Mouse (Mus musculus): ENCODE results near the gene Morn1. TPM values are rescaled to one million over a fixed set of nuclear protein-coding genes. Genes with fewer than 3 reads are reported as not detected.

The Morn1 gene
- 5.6 and 6.2 TPM in 2 replicates for polyA plus RNA-seq (2015; fragmentation: Nextera tagmentation; extraction: Ambion mirVana)

DNA sequence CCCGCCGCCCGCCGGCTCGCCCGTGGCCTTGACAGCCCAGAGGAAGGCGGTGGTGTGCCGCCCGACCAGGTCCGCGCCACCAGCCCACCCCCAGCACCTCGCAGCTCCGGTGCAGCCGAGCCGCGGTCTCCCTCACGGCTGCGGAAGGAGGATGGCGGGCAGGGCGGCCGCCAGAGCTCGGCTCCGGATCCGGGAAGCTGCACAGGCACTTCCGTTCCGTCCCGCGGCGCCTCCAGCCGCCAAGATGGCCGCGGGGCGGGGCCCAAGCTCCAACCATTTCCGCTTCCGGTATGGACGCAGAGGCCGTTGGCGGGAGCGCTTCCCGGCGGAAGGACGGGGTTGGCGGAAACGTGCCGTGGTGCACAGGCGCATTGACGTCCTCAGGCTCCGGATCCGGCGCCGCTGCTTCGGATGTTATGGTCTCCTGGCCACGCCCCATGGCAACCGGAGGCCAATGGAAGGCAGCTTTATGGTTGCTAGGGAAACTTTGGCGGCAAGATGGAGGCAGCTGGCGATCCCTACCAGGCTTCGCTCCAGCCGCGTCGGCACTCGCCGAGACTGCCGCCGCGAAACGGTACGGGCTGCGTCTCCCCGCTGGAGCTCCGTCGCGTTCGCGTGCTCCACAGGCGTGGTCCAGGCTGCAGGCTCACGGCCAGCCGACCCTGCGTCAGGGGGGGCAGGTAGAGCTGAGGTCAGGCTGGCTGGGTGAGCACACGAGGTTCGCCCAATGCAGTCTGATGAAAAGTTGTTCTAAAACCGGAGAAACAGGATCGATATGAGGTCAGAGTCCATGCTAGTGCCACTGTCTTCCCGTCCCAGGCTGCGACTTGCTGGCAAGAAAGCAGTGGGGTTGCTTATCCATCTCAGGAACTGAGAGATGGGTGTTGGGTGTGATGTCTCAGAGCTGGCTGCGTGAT is at the start of gene Morn1, which contains the start of gene Rer1:
Morn1 (plus strand) TSS at position 470 of the 917 bp plus-strand sequence.
Rer1 (minus strand) TSS at position 275 of the 917 bp plus-strand sequence.
- peak within 1 kb of the TSS; percentile 94 for H3K9ac ChIP-seq
- WGBS, result under 1% methylated on average over 75 of the region's 85 CpGs
- H3K4me2 ChIP-seq, result peak within 1 kb of the TSS; percentile 96
- peak within 1 kb of the TSS; percentile 93 for H3K4me3 ChIP-seq
- ATAC-seq (ENCODE audit: insufficient number of reproducible peaks, insufficient read depth, low FRiP score, low TSS enrichment, low read depth), result peak; percentile 93
- no peaks in the 10 kb centered on the region for H3K9me3 ChIP-seq
- H3K4me1 ChIP-seq, result peaks cover 28% of the 10 kb centered on the region
- peaks cover 35% of the 10 kb centered on the region for H3K36me3 ChIP-seq
- no peaks in the 10 kb centered on the region for H3K27me3 ChIP-seq
- H3K27ac ChIP-seq, result peak within 1 kb of the TSS; percentile 92

DNA sequence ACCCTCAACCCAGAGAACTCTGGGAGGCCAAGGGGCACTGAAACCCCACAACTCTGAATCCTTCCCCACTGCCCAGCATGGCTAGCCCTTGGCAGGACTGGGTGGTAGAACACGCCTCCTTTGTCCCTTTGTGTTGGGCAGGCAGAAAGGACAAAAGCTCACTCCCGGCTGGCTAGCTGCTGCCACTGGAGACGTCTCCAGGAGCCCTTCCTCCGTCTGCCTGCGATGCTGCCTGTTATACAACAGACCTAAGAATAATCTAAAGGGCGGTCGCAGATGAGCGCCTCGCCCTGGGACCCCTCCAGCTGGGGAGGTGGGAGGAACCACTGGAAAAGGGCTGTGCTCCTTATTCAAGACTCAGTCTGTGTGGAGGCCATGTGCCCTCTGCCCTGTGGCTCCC is 46.2 kb upstream of the Morn1 start:
- no peaks in the 10 kb centered on the region for H3K36me3 ChIP-seq
- no peaks in the 10 kb centered on the region for H3K9me3 ChIP-seq
- H3K4me2 ChIP-seq, result no peak overlapping the region
- H3K27me3 ChIP-seq, result peaks cover 82% of the 10 kb centered on the region
- H3K9ac ChIP-seq, result peak overlapping the region; percentile 6; the same call in 1 of the 2 replicates
- H3K4me3 ChIP-seq, result no peak overlapping the region
- H3K27ac ChIP-seq, result no peak overlapping the region
- no peak for ATAC-seq (ENCODE audit: insufficient number of reproducible peaks, insufficient read depth, low FRiP score, low TSS enrichment, low read depth)
- peaks cover 9% of the 10 kb centered on the region for H3K4me1 ChIP-seq
- 29% methylated on average over 9 of the region's 9 CpGs for WGBS

DNA sequence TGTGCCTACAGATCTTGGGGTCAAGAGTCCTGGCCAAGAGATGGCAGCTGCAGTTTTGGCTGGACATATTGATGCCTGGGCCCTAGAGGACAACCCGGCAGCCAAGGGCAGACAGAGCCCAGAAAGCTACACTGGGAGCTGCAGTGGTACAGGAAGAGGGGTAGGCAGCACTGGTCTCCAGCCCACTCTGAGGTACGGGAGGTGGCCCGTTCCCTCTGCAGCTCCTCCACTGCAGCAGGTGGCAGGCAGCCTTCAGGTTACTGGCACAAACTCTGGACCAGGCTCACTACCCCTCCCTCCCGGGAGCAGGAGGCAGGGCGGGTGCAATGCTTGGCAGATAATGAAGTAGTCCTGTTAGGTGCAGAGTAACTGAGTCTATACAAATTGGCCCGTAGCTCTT is 45.7 kb upstream of the Morn1 start:
- H3K9ac ChIP-seq, result no peak overlapping the region; the same call in 1 of the 2 replicates
- no peak overlapping the region for H3K27ac ChIP-seq
- WGBS, result 58% methylated on average over 6 of the region's 6 CpGs
- H3K36me3 ChIP-seq, result no peaks in the 10 kb centered on the region
- peaks cover 82% of the 10 kb centered on the region for H3K27me3 ChIP-seq
- no peak overlapping the region for H3K4me3 ChIP-seq
- no peak overlapping the region for H3K4me2 ChIP-seq
- ATAC-seq (ENCODE audit: insufficient number of reproducible peaks, insufficient read depth, low FRiP score, low TSS enrichment, low read depth), result no peak
- no peaks in the 10 kb centered on the region for H3K9me3 ChIP-seq
- peaks cover 9% of the 10 kb centered on the region for H3K4me1 ChIP-seq

DNA sequence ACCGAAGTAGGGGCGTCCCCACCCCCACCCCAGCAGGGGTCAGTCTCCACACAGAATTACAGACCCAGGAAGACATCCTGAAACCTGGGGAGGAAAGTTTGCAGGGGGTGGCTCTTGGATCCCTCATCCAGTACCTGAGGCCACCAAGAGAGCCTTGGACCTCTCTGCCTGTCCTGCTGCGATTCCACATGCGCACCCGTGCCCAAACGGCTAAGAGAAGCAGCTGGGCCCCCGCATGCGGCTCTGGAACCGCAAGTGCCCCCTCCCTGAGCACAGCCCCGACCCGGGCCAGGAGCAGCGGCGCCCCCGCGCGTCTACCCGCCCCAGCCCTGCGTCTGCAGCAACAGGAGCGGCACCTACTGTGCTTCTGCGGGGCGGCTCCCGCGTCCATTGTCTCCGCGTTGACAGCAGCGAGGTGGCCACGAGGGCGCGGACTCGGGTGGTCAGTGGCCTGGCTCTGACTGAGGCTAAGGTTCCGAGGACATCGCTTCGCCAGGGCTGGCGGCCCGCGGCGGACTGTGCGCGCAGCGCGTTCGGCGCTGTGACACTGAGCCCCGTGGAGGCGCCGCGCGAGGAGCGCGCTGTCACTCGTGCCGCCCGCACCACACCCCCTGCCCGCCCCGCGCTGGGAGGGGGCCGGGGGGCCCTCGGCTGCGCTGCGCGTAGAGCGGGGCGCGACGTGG is 43.6 kb upstream of the Morn1 start:
- Histone ChIP-seq H3K9me3 (no peaks in the 10 kb centered on the region), H3K4me3 (peak overlapping the region; percentile 45), H3K9ac (peak overlapping the region; percentile 61), H3K4me1 (peaks cover 9% of the 10 kb centered on the region), H3K36me3 (no peaks in the 10 kb centered on the region), H3K4me2 (peak overlapping the region; percentile 90), H3K27ac (no peak overlapping the region), H3K27me3 (peaks cover 88% of the 10 kb centered on the region)
- ATAC-seq (ENCODE audit: insufficient number of reproducible peaks, insufficient read depth, low FRiP score, low TSS enrichment, low read depth), result no peak
- WGBS, result 1% methylated on average over 65 of the region's 65 CpGs

DNA sequence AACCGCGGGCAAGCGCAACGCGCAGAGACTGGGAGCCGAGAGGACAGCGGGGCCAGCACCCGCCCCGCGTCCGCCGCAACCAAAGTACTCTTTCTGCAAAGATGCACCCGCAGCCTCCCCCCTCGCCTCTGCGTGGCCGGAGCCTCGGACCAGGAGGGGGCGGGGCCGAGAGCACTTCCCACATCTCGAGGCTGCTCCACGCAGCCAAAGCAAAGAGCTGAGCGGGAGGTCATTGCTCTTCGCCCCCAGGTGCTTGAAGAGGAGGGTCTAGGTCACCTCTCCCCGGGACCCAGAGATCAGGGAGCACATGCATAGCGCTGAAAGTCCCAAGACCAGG is 43.1 kb upstream of the Morn1 start:
- Histone ChIP-seq H3K4me3 (peak overlapping the region; percentile 45), H3K9ac (peak overlapping the region; percentile 61), H3K27ac (no peak overlapping the region), H3K4me2 (peak overlapping the region; percentile 90), H3K27me3 (peaks cover 85% of the 10 kb centered on the region), H3K4me1 (peaks cover 9% of the 10 kb centered on the region), H3K36me3 (no peaks in the 10 kb centered on the region), H3K9me3 (no peaks in the 10 kb centered on the region)
- WGBS, result 1% methylated on average over 25 of the region's 25 CpGs
- ATAC-seq (ENCODE audit: insufficient number of reproducible peaks, insufficient read depth, low FRiP score, low TSS enrichment, low read depth), result no peak

DNA sequence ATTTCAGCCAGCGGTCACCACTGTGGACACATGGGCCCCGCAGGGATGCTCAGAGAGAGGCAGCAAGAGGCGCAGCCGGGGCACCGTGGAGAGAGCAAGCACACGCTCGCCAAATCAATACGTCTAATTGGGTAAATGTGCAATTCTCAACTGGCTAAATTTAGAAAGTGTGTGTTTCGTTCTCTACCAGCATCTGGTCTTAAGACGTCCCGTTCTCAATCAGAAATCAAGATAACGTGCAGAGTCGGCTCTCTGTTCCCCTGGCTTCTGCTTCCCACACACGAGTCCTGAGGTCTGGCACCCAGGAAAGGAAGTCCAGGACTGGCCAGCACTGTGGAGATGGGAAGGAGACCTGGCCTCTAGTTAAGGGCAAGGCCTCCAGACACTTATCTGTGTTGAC is 39.7 kb upstream of the Morn1 start:
- ATAC-seq (ENCODE audit: insufficient number of reproducible peaks, insufficient read depth, low FRiP score, low TSS enrichment, low read depth), result no peak
- no peaks in the 10 kb centered on the region for H3K36me3 ChIP-seq
- H3K27ac ChIP-seq, result no peak overlapping the region
- no peak overlapping the region for H3K4me2 ChIP-seq
- H3K4me1 ChIP-seq, result peaks cover 9% of the 10 kb centered on the region
- H3K9me3 ChIP-seq, result no peaks in the 10 kb centered on the region
- H3K9ac ChIP-seq, result no peak overlapping the region
- peaks cover 59% of the 10 kb centered on the region for H3K27me3 ChIP-seq
- 71% methylated on average over 14 of the region's 14 CpGs for WGBS
- no peak overlapping the region for H3K4me3 ChIP-seq

DNA sequence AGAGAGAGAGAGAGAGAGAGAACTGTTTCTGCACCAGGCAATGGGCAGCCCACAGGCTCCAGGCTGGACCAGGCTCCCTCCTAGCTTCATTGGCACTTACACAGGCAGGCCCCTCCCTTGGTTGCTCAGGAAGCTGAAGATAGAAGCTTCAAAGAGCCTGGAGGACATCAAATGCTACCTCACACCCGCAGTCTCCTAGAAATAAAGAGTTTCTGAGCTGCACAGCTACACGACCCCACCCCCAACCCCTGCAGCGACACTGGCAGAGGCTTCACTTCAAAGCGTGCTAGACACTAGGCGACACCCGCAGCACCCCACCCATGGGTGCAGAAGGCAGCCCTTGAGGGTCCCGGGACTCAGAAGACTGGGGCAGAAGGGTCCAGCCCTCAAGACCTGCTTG is 36.3 kb upstream of the Morn1 start:
- 70% methylated on average over 7 of the region's 7 CpGs for WGBS
- H3K9ac ChIP-seq, result no peak overlapping the region
- H3K27me3 ChIP-seq, result peaks cover 30% of the 10 kb centered on the region

DNA sequence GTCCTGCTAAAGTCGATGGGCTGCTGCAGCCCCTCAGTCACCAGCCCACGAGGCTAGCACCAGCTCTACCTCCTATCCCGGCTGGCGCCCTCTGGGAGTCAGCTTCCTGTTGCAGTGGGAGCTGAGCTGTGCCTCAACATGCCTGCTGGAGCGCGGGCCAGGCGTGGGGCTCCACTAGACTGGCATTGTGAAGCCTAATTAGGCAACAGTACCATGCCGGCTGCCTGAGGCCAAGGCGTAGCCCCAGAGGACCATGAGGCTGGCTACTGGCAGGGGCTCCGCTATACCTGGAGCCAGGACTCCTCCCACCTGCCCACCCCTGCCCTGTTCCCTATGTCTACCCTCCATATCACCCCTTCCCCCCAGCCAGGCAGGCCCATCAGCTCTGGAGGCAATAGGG is 29.7 kb upstream of the Morn1 start, which contains the start of gene Plch2:
Plch2 (minus strand) TSS at position 61 of the 400 bp plus-strand sequence.
- WGBS, result 41% methylated on average over 10 of the region's 10 CpGs
- Histone ChIP-seq H3K27ac (peak within 1 kb of the TSS; percentile 73), H3K36me3 (no peaks in the 10 kb centered on the region), H3K4me3 (peak within 1 kb of the TSS; percentile 21), H3K9ac (0 out of 2 replicates have a peak within 1 kb of the TSS, but pooled peaks have one; percentile 33), H3K9me3 (no peaks in the 10 kb centered on the region), H3K4me2 (peak within 1 kb of the TSS; percentile 42), H3K4me1 (peaks cover 50% of the 10 kb centered on the region), H3K27me3 (peaks cover 10% of the 10 kb centered on the region)
- ATAC-seq (ENCODE audit: insufficient number of reproducible peaks, insufficient read depth, low FRiP score, low TSS enrichment, low read depth), result peak; percentile 63

More for the DNA sequence above, 36.3 kb upstream of the Morn1 start:
- Histone ChIP-seq H3K36me3 (no peaks in the 10 kb centered on the region), H3K4me2 (no peak overlapping the region), H3K27ac (no peak overlapping the region), H3K4me1 (peaks cover 12% of the 10 kb centered on the region), H3K4me3 (no peak overlapping the region), H3K9me3 (no peaks in the 10 kb centered on the region)
- no peak for ATAC-seq (ENCODE audit: insufficient number of reproducible peaks, insufficient read depth, low FRiP score, low TSS enrichment, low read depth)

DNA sequence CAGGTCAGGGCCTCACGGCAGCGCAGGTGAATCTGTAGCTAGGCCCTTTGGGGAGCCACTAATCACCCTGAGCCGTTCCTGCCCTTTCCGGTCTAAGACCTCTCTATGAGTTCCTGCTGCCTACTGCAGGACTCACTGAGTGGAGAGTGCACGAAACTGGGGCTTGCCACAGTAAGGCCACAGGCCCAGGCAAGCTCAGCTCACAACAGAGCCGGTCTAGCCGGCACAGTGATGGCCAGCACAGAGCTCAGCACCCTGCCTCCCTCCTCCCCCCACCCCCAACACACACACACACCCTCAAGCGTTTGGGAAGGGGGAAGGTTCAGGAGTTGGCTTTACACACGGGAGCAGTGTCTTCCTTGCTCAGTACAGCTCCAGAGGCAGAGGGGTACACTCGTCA is 28.1 kb upstream of the Morn1 start:
- peaks cover 50% of the 10 kb centered on the region for H3K4me1 ChIP-seq
- peak overlapping the region; percentile 53; the same call in 1 of the 2 replicates for H3K27ac ChIP-seq
- 25% methylated on average over 10 of the region's 10 CpGs for WGBS
- H3K4me2 ChIP-seq, result no peak overlapping the region
- no peaks in the 10 kb centered on the region for H3K36me3 ChIP-seq
- 0 out of 2 replicates have a peak overlapping the region, but pooled peaks have one; percentile 21 for H3K9ac ChIP-seq
- no peak overlapping the region for H3K4me3 ChIP-seq
- H3K9me3 ChIP-seq, result no peaks in the 10 kb centered on the region
- no peak for ATAC-seq (ENCODE audit: insufficient number of reproducible peaks, insufficient read depth, low FRiP score, low TSS enrichment, low read depth)
- peaks cover 4% of the 10 kb centered on the region for H3K27me3 ChIP-seq

DNA sequence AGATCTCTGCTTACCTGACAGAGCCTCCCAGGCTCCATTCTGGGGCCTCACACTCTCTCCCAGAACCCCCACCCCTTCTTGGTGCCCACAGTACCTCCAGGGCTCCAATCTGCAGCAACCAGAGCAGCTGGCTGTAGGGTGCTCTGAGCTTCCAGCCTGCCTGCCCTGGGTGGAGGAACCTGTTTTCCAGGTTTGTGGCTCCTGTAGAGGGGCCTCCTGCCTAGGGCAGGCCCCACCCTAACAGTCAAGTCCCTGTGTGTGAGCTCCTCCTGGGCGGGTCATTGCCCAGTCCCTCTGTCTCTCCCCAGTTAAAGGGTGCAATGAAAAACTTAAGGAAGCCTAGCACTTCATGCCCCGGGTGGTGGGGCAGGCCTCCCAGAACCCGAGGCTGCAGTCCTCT is 22.5 kb upstream of the Morn1 start:
- 0 out of 2 replicates have a peak overlapping the region, but pooled peaks have one; percentile 17 for H3K9ac ChIP-seq
- peak overlapping the region; percentile 32 for H3K4me2 ChIP-seq
- H3K9me3 ChIP-seq, result no peaks in the 10 kb centered on the region
- WGBS, result 19% methylated on average over 3 of the region's 3 CpGs
- peak overlapping the region; percentile 86 for H3K27ac ChIP-seq
- peaks cover 10% of the 10 kb centered on the region for H3K36me3 ChIP-seq
- H3K4me3 ChIP-seq, result no peak overlapping the region
- peak; percentile 34; the same call in 1 of the 2 replicates for ATAC-seq (ENCODE audit: insufficient number of reproducible peaks, insufficient read depth, low FRiP score, low TSS enrichment, low read depth)
- H3K4me1 ChIP-seq, result peaks cover 41% of the 10 kb centered on the region
- H3K27me3 ChIP-seq, result no peaks in the 10 kb centered on the region

DNA sequence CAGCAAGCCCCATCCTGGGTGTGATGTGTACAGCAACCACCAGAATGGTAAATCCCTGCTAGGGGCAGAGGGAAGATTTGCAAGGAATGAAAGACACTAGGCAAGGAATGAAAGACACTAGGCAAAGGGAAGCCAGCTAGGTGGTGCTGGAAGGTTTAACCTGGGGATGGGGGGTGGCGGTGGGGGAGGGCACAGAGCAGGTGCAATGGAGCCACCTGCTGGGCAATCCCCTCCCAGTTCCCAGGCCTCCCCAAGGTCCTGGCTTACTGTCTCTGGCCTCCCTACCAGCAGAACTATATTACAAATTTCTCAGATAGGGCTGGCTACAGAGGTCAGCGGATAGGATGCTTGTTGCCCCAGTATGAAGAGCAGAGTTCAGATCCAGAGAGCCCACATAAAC is 21.9 kb upstream of the Morn1 start:
- Histone ChIP-seq H3K9me3 (no peaks in the 10 kb centered on the region), H3K4me1 (peaks cover 41% of the 10 kb centered on the region), H3K27ac (peak overlapping the region; percentile 80), H3K4me3 (no peak overlapping the region), H3K36me3 (peaks cover 16% of the 10 kb centered on the region), H3K27me3 (no peaks in the 10 kb centered on the region), H3K4me2 (no peak overlapping the region), H3K9ac (no peak overlapping the region)
- no peak for ATAC-seq (ENCODE audit: insufficient number of reproducible peaks, insufficient read depth, low FRiP score, low TSS enrichment, low read depth)
- WGBS, result 55% methylated on average over 2 of the region's 2 CpGs
